Mouse (Mus musculus) liver, adult 2 months (tissue): Measurements from ENCODE around the gene Polk. TPM values are rescaled to one million over a fixed set of nuclear protein-coding genes. Genes with fewer than 3 reads are reported as not detected.

ENCODE experiments used
- DNase-seq: peaks from one replicate; pipeline ENCODE4 v3.0.0-alpha.2; 2011; ENCODE audit warnings: low read depth, low spot score; ENCODE audit errors: extremely low read depth
- H3K27ac ChIP-seq: fragments of 200-500 bp; replicated peaks from 2 replicates; pipeline ENCODE4 v1.5.1; 2012; ENCODE audit warnings: low read depth, mild to moderate bottlenecking, control low read depth, inconsistent platforms, low read length; ENCODE audit not compliant: insufficient read depth
- H3K27me3 ChIP-seq: fragments of 200-500 bp; 2 replicates; pipeline ENCODE4 v1.6.1; 2012; ENCODE audit warnings: mild to moderate bottlenecking, moderate library complexity, low read length, inconsistent platforms; ENCODE audit not compliant: control insufficient read depth, insufficient read depth
- H3K36me3 ChIP-seq: fragments of 200-500 bp; 2 replicates; pipeline ENCODE4 v1.6.1; 2012; ENCODE audit warnings: low read length, inconsistent platforms; ENCODE audit not compliant: control insufficient read depth, insufficient read depth
- H3K4me1 ChIP-seq: fragments of 200-500 bp; 2 replicates; pipeline ENCODE4 v1.6.1; 2011; ENCODE audit warnings: low read length; ENCODE audit not compliant: control insufficient read depth, insufficient read depth
- H3K4me3 ChIP-seq: fragments of 200-500 bp; 2 replicates; pipeline ENCODE4 v1.5.1; 2011; ENCODE audit warnings: low read depth, mild to moderate bottlenecking, control low read depth, low read length, moderate library complexity; ENCODE audit not compliant: insufficient read depth
- H3K79me2 ChIP-seq: fragments of 200-500 bp; 2 replicates; pipeline ENCODE4 v1.6.1; 2012; ENCODE audit warnings: inconsistent platforms, mild to moderate bottlenecking, low read length, moderate library complexity; ENCODE audit not compliant: control insufficient read depth, insufficient read depth
- H3K9ac ChIP-seq: fragments of 200-500 bp; 2 replicates; pipeline ENCODE4 v1.6.1; 2012; ENCODE audit warnings: low read depth, mild to moderate bottlenecking, control low read depth, inconsistent platforms, low read length
- CTCF ChIP-seq: fragments of 200-500 bp; IDR thresholded peaks from 2 replicates; pipeline ENCODE4 v1.5.1; 2011; ENCODE audit warnings: low read depth, low read length, control low read depth
- POLR2A ChIP-seq: fragments of 200-500 bp; IDR thresholded peaks from 2 replicates; pipeline ENCODE4 v1.6.1; 2011; ENCODE audit warnings: low read length, control low read depth; ENCODE audit not compliant: insufficient read depth; ENCODE audit errors: extremely low read depth
- WGBS: fragments of 180-500 bp; shearing (Covaris S2); methylation state at CpG from one replicate; pipeline ENCODE4 v1.1.7; 2018; 5-methylcytosine and 5-hydroxymethylcytosine counted together
- polyA plus RNA-seq: library from polyadenylated mRNA; depleted of rRNA; stranded (reverse); fragments of >200 nt; gene quantifications from 2 replicates; pipeline ENCODE4 v1.2.3, GENCODE M21; 2012
- total RNA-seq: library from RNA; depleted of rRNA; stranded (reverse); fragments of >200 nt; gene quantifications from 2 replicates; pipeline ENCODE4 v1.2.3, GENCODE M21; 2014

Gene Polk
- total and polyA plus RNA-seq, 2 experiments: 0.75 to 6.5 TPM

- Histone ChIP-seq H3K4me3 (no peak overlapping the region), H3K27ac (no peak overlapping the region), H3K9ac (no peak overlapping the region), H3K79me2 (no peaks in the 10 kb centered on the region), H3K4me1 (0 out of 2 replicates have a peak, but pooled peaks cover 3% of the 10 kb centered on the region), H3K27me3 (no peaks in the 10 kb centered on the region), H3K36me3 (no peaks in the 10 kb centered on the region)
- no peak for TF ChIP-seq POLR2A
- TF ChIP-seq CTCF: no peak
- no peak for DNase-seq
- WGBS: 87% methylated on average over 4 of the region's 4 CpGs
These were observed 83.8 kb downstream of the Polk start for GRCm38 (mm10) chr13:96458606-96459005.

DNA sequence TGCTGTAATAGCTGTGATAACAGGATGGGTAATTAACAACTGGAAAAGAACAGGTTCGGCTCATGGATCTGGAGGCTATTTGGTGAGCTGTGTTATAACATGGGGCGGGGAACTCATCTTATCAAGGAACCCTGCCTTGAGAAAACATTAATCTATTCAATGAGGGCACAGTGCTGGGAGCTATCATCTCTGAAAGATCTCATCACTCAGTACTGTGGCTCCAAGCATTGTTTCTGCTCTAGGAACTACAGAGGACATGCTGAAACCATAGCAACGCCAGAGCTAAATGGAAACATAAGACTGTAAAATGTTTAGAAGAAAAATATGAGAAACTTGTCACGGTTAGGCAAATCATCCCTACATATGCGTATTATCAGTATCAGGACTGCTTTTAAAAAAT lies 84.4 kb downstream of the Polk start:
- Histone ChIP-seq H3K4me3 (no peak overlapping the region), H3K27me3 (no peaks in the 10 kb centered on the region), H3K79me2 (no peaks in the 10 kb centered on the region), H3K36me3 (no peaks in the 10 kb centered on the region), H3K9ac (no peak overlapping the region), H3K27ac (no peak overlapping the region), H3K4me1 (0 out of 2 replicates have a peak, but pooled peaks cover 3% of the 10 kb centered on the region)
- DNase-seq: no peak
- WGBS: 89% methylated on average over 5 of the region's 5 CpGs
- TF ChIP-seq POLR2A: no peak
- TF ChIP-seq CTCF: no peak

DNA sequence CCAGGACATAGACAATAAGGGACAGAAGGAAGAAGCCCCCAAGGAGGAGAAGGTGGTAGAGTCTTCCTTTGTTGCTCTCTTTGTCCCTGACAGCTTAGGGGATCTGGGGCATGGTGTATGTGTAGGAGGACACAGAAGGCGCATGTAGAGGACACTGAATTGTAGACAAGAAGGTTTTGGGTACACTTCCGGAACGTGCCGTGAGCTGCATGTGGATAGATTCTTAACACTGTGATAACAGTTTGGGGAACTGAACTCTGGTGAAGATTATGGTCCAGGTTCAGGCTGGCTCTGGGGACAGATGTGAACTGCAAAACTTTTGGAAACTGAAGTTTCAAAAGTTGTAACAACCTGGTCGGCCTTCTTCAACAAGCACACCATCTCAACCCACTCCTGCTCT lies 84.8 kb downstream of the Polk start:
- no peak for TF ChIP-seq POLR2A
- no peak for TF ChIP-seq CTCF
- H3K27ac ChIP-seq: no peak overlapping the region
- H3K4me1 ChIP-seq: 0 out of 2 replicates have a peak, but pooled peaks cover 3% of the 10 kb centered on the region
- H3K9ac ChIP-seq: no peak overlapping the region
- WGBS: 94% methylated on average over 5 of the region's 5 CpGs
- no peak for DNase-seq
- H3K36me3 ChIP-seq: no peaks in the 10 kb centered on the region
- no peaks in the 10 kb centered on the region for H3K79me2 ChIP-seq
- H3K27me3 ChIP-seq: no peaks in the 10 kb centered on the region
- no peak overlapping the region for H3K4me3 ChIP-seq

DNA sequence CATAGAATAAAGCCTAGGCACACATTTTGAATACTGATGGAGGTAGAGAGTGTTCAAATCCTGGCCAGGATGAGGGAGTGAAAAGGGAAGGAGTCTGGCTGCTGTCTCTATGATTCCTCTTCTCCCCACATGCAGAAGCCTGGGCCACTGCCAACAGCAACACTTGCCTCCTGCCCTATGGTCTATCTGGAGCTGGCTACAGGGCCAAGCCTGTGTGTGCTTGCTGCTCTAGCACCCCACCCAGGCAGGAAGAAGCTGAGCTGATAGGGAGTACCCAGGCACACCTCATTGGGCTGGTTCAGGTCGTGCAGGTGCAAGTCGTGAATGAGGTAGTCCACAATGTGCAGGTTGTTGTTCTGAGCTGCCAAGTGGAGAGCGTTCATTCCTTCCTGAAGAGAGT lies 88.1 kb downstream of the Polk start:
- H3K79me2 ChIP-seq: no peaks in the 10 kb centered on the region
- WGBS: 83% methylated on average over 3 of the region's 3 CpGs
- H3K4me1 ChIP-seq: no peaks in the 10 kb centered on the region
- no peak overlapping the region for H3K9ac ChIP-seq
- TF ChIP-seq CTCF (no peak), POLR2A (no peak)
- DNase-seq: no peak
- no peaks in the 10 kb centered on the region for H3K27me3 ChIP-seq
- H3K4me3 ChIP-seq: no peak overlapping the region
- no peak overlapping the region for H3K27ac ChIP-seq
- no peaks in the 10 kb centered on the region for H3K36me3 ChIP-seq

- 94% methylated on average over 3 of the region's 3 CpGs for WGBS
- H3K9ac ChIP-seq: no peak overlapping the region
- H3K79me2 ChIP-seq: no peaks in the 10 kb centered on the region
- no peak overlapping the region for H3K4me3 ChIP-seq
- H3K4me1 ChIP-seq: no peaks in the 10 kb centered on the region
- H3K27ac ChIP-seq: no peak overlapping the region
- no peaks in the 10 kb centered on the region for H3K27me3 ChIP-seq
- DNase-seq: no peak
- TF ChIP-seq CTCF (no peak), POLR2A (no peak)
- no peaks in the 10 kb centered on the region for H3K36me3 ChIP-seq
These were observed 89.8 kb downstream of the Polk start for GRCm38 (mm10) chr13:96452621-96453020.

DNA sequence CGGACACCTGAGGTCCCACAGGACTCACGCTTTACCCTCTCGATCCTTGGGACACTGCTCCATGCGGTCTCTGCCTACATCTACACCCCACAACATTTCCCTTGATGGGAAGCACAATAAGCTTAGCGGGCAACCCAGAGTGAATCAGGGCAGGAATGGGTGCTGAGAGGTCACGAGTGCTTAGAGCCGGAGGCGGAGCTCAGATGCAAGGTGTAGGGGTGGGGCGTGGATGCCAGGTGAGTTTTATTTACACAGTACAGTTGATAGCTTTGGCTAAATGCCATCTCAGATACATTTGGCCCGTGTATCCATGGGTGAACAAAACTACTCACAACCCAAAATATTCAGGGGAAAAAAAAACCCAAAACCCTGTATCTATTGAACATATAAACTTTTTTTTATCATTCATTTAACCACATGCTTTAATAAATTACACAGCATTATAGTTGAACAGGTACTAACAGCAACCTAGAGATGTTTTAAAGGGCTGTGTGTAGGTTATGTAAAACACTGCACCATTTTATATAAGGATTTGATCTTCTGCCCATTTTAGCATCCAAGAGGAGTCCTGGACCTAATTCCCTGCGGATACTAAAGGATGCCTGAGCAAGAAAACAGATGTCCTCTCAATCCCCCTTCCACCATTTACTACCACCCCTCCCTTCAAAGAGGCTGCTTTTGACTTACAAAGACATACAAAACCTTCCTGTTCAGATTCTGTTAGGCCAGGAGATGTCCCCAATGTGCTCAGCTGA lies 90.8 kb downstream of the Polk start:
- Histone ChIP-seq H3K4me1 (no peaks in the 10 kb centered on the region), H3K27ac (no peak overlapping the region), H3K36me3 (no peaks in the 10 kb centered on the region), H3K4me3 (no peak overlapping the region), H3K79me2 (no peaks in the 10 kb centered on the region), H3K9ac (no peak overlapping the region), H3K27me3 (no peaks in the 10 kb centered on the region)
- WGBS: 84% methylated on average over 11 of the region's 11 CpGs
- TF ChIP-seq CTCF (no peak), POLR2A (no peak)
- no peak for DNase-seq
